Mouse (Mus musculus): ENCODE measurements around the gene Fgd4.
A peak's percentile ranks its signal among the peaks of the same experiment; 100 is the strongest.
"Not testable (repeated sequence)": the region's sequence is repeated elsewhere in the genome, so short reads cannot be mapped to it uniquely, and the experiment has no call there.

Gene Fgd4

GRCm38 (mm10) chr16:16546657-16547056 lies 53.7 kb downstream of the Fgd4 start:
- no peak for DNase-seq (ENCODE audit: inconsistent age in 2 of 2, low spot score in 1 of 2)

GRCm38 (mm10) chr16:16542956-16543441 lies 57.4 kb downstream of the Fgd4 start:
- peak in 1 of 2 experiments; percentile 70 for DNase-seq (ENCODE audit: inconsistent age in 2 of 2, low spot score in 1 of 2)

GRCm38 (mm10) chr16:16539396-16539795 lies 61.0 kb downstream of the Fgd4 start:
- not testable (repeated sequence) for DNase-seq (ENCODE audit: inconsistent age in 2 of 2, low spot score in 1 of 2)

- no peak for DNase-seq (ENCODE audit: inconsistent age in 2 of 2, low spot score in 1 of 2)
These were observed 65.1 kb downstream of the Fgd4 start for GRCm38 (mm10) chr16:16535232-16535631.

- DNase-seq (ENCODE audit: inconsistent age in 2 of 2, low spot score in 1 of 2) = no peak
These were observed 72.3 kb downstream of the Fgd4 start for GRCm38 (mm10) chr16:16528014-16528413.

GRCm38 (mm10) chr16:16527267-16527666 lies 73.1 kb downstream of the Fgd4 start:
- peak; percentile 49 to 83 for DNase-seq (ENCODE audit: inconsistent age in 2 of 2, low spot score in 1 of 2)

GRCm38 (mm10) chr16:16526741-16527105 lies 73.6 kb downstream of the Fgd4 start:
- DNase-seq (ENCODE audit: inconsistent age in 2 of 2, low spot score in 1 of 2) = peak; percentile 8 to 68

- DNase-seq (ENCODE audit: inconsistent age in 2 of 2, low spot score in 1 of 2) = peak; percentile 35 to 78
These were observed 74.1 kb downstream of the Fgd4 start for GRCm38 (mm10) chr16:16526097-16526740.

- DNase-seq (ENCODE audit: inconsistent age in 2 of 2, low spot score in 1 of 2) = peak; percentile 30 to 74
These were observed 75.0 kb downstream of the Fgd4 start for GRCm38 (mm10) chr16:16525266-16525904.

GRCm38 (mm10) chr16:16523632-16524031 lies 76.7 kb downstream of the Fgd4 start:
- DNase-seq (ENCODE audit: inconsistent age in 2 of 2, low spot score in 1 of 2) = no peak

GRCm38 (mm10) chr16:16522869-16523268 lies 77.5 kb downstream of the Fgd4 start:
- not testable (repeated sequence) for DNase-seq (ENCODE audit: inconsistent age in 2 of 2, low spot score in 1 of 2)

GRCm38 (mm10) chr16:16501491-16501890 lies 98.9 kb downstream of the Fgd4 start:
- no peak for DNase-seq (ENCODE audit: inconsistent age in 2 of 2, low spot score in 1 of 2)

- DNase-seq (ENCODE audit: inconsistent age in 2 of 2, low spot score in 1 of 2) = no peak
These were observed 99.4 kb downstream of the Fgd4 start for GRCm38 (mm10) chr16:16500926-16501325.

- peak in 1 of 2 experiments; percentile 42 for DNase-seq (ENCODE audit: inconsistent age in 2 of 2, low spot score in 1 of 2)
These were observed 101.6 kb downstream of the Fgd4 start for GRCm38 (mm10) chr16:16498798-16499197.

GRCm38 (mm10) chr16:16485523-16486043 lies 114.8 kb downstream of the Fgd4 start:
- no peak for DNase-seq (ENCODE audit: inconsistent age in 2 of 2, low spot score in 1 of 2)

GRCm38 (mm10) chr16:16484601-16485000 lies 115.7 kb downstream of the Fgd4 start:
- DNase-seq (ENCODE audit: inconsistent age in 2 of 2, low spot score in 1 of 2) = no peak

- DNase-seq (ENCODE audit: inconsistent age in 2 of 2, low spot score in 1 of 2) = not testable (repeated sequence)
These were observed 126.9 kb downstream of the Fgd4 start for GRCm38 (mm10) chr16:16473451-16473850.

GRCm38 (mm10) chr16:16450021-16450420 lies 150.3 kb downstream of the Fgd4 start:
- no peak for DNase-seq (ENCODE audit: inconsistent age in 2 of 2, low spot score in 1 of 2)

- DNase-seq (ENCODE audit: inconsistent age in 2 of 2, low spot score in 1 of 2) = no peak
These were observed 161.9 kb downstream of the Fgd4 start for GRCm38 (mm10) chr16:16438436-16438835.

- DNase-seq (ENCODE audit: inconsistent age in 2 of 2, low spot score in 1 of 2) = no peak
These were observed 177.9 kb downstream of the Fgd4 start for GRCm38 (mm10) chr16:16422456-16422855.

- not testable (repeated sequence) for DNase-seq (ENCODE audit: inconsistent age in 2 of 2, low spot score in 1 of 2)
These were observed 233.1 kb downstream of the Fgd4 start for GRCm38 (mm10) chr16:16367217-16367616.

Data from adrenal gland, adult (tissue).